12 mouse cellular contexts compared by ENCODE assay signal in genomic region chr4:59363041-59363440, GRCm38 (mm10).
DNase-seq lines count a peak whose midpoint lies in the region; ATAC-seq lines count a peak whose summit lies in the region.
"Had no signal": no experiment of that assay in that cellular context is flagged by ENCODE, and none has a peak within 500 bp of the region (broad histone marks: within the 10 kb centered on the region; RNA-seq: fewer than 3 reads in every experiment).

No protein-coding gene starts in this region.

- no peak overlapping the region for H3K4me3 ChIP-seq in heart, embryonic 11.5 days (ENCODE audit: low read depth, low read length)
- H3K4me3 ChIP-seq in kidney, embryonic 16.5 days (ENCODE audit: low read length) = no peak overlapping the region
- H3K4me3 ChIP-seq: gastrocnemius, adult 2 months had no signal

- DNase-seq in ZHBTc4 (ENCODE audit: low read depth, low spot score) = peak; percentile 26
- DNase-seq in lung, postnatal 14 days = peak; percentile 38
- no peak for DNase-seq in thymus, postnatal 10 days (ENCODE audit: low spot score in 2 of 2)
- no peak for DNase-seq in adrenal gland, adult 18-20 months (ENCODE audit: low spot score in 2 of 2)
- no peak for DNase-seq in cerebellum, adult 18-20 months
- DNase-seq: gastrocnemius, adult 2 months; left cerebral cortex, postnatal 4 days; thymus, postnatal 25 days had no signal

- H3K27me3 ChIP-seq in heart, embryonic 11.5 days (ENCODE audit: control insufficient read depth, insufficient read depth, low read length) = no peaks in the 10 kb centered on the region
- H3K27me3 ChIP-seq in kidney, embryonic 16.5 days (ENCODE audit: insufficient read depth, low read length) = no peaks in the 10 kb centered on the region

- peaks cover 18% of the 10 kb centered on the region for H3K4me1 ChIP-seq in heart, embryonic 11.5 days (ENCODE audit: control insufficient read depth, insufficient read depth, low read length)
- H3K4me1 ChIP-seq in kidney, embryonic 16.5 days (ENCODE audit: insufficient read depth, low read length) = peaks cover 40% of the 10 kb centered on the region

- no peak overlapping the region for H3K4me2 ChIP-seq in heart, embryonic 11.5 days
- H3K4me2 ChIP-seq in kidney, embryonic 16.5 days (replicated peaks; ENCODE audit: low read depth, low read length) = no peak overlapping the region

- no peaks in the 10 kb centered on the region for H3K36me3 ChIP-seq in heart, embryonic 11.5 days (ENCODE audit: control insufficient read depth, insufficient read depth, low read length)
- H3K36me3 ChIP-seq in kidney, embryonic 16.5 days (ENCODE audit: insufficient read depth, low read length) = no peaks in the 10 kb centered on the region

- ATAC-seq in heart, embryonic 11.5 days (replicated peaks; ENCODE audit: insufficient number of reproducible peaks, low FRiP score, low TSS enrichment) = peak; percentile 52; the same call in 1 of the 2 replicates
- ATAC-seq in kidney, embryonic 16.5 days (ENCODE audit: low FRiP score, low TSS enrichment) = peak; percentile 29; the same call in 1 of the 2 replicates
- ATAC-seq in megakaryocyte-erythroid progenitor cell, adult 5-6 weeks (replicated peaks; ENCODE audit: low FRiP score, low TSS enrichment, poor library complexity, severe bottlenecking) = no peak

- H3K9me3 ChIP-seq in heart, embryonic 11.5 days (replicated peaks; ENCODE audit: control insufficient read depth, low read length) = no peaks in the 10 kb centered on the region
- H3K9me3 ChIP-seq in kidney, embryonic 16.5 days (ENCODE audit: low read length) = no peaks in the 10 kb centered on the region
- H3K9me3 ChIP-seq: G1E had no signal

- 53% methylated on average over 9 of the region's 9 CpGs for WGBS in heart, embryonic 11.5 days (ENCODE audit: insufficient replicate concordance)
- WGBS in kidney, embryonic 16.5 days = 20% methylated on average over 9 of the region's 9 CpGs

- peak overlapping the region; percentile 35; the same call in 1 of the 2 replicates for H3K27ac ChIP-seq in heart, embryonic 11.5 days (ENCODE audit: low read depth, low read length)
- H3K27ac ChIP-seq in kidney, embryonic 16.5 days (ENCODE audit: low read length) = peak overlapping the region; percentile 2
- H3K27ac ChIP-seq: gastrocnemius, adult 2 months had no signal

- no peak overlapping the region for H3K9ac ChIP-seq in heart, embryonic 11.5 days (ENCODE audit: low read depth, low read length)
- H3K9ac ChIP-seq in kidney, embryonic 16.5 days (replicated peaks; ENCODE audit: low read length) = no peak overlapping the region

Comparison
In these comparisons a context has a peak if more than half of its experiments do, and no peak if none do; other contexts are left out.
1. DNase-seq: peak in ZHBTc4 (single experiment) and lung, postnatal 14 days (single experiment); none in thymus, postnatal 10 days (0 of 2), adrenal gland, adult 18-20 months (0 of 2) and cerebellum, adult 18-20 months (0 of 2).